Mouse (Mus musculus) adrenal gland, adult 8-10 months (tissue): Measurements from ENCODE around the gene 4930442H23Rik. TPM values are rescaled to one million over a fixed set of nuclear protein-coding genes. Genes with fewer than 3 reads are reported as not detected.
"Not testable (repeated sequence)": the region's sequence is repeated elsewhere in the genome, so short reads cannot be mapped to it uniquely, and the experiment has no call there.

Experiments
- DNase-seq: peaks from one replicate; pipeline ENCODE4 v3.0.0; 2022
- total RNA-seq, 4 experiments: library from RNA; stranded (reverse); gene quantifications; 2 replicates each; pipeline ENCODE4 v1.2.4; 2022

Gene 4930442H23Rik
- total RNA-seq, 4 experiments from 2014 or later = not detected

DNA sequence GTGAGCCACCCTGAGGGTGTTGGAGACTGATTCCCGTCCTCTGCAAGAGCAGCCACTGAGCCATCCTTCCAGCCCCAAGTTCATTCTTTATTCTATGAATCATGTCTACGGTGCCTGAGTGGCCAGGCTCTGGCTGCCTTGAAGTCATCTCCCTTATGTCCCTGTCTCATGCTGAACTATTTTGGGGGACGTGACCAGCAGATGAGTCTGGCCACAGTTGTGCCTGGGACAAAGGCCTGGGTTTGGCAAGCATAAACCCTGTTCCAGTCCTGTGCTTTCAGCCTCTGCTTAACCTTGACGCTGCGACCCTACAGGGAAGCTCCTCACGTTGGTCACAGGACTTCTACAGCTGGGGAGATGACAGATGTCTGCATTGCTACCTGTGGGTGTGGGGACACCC is 13.7 kb upstream of the 4930442H23Rik start:
- DNase-seq = no peak

DNA sequence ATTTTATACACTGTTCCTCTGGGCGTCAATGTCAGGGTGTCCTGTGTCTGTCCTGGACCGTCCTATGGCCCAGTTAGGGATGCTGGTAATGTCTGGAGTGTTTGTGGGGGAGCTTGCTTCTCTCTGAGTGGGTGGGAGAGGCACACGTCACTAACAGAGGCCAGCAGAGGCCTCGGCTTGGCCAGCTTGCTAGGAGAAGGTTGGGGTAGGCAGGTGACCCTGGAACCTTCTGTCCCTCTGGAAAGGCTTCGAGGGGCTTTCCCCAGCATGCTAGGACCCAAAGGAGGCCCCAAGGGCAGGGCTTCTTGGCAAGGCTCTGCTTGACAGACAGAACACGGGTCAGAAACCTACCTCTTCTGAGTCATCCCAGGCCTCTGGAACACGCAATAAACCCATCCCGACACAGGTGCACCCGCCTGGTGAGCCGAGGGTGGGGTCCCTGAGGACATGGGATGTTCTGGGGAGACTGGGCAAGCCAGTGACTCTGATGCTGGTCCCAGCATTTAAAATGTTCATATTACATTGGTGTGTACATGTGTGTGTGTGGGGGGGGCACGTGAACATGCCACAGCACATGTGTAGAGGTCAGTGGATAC is 12.9 kb upstream of the 4930442H23Rik start:
- no peak for DNase-seq

DNA sequence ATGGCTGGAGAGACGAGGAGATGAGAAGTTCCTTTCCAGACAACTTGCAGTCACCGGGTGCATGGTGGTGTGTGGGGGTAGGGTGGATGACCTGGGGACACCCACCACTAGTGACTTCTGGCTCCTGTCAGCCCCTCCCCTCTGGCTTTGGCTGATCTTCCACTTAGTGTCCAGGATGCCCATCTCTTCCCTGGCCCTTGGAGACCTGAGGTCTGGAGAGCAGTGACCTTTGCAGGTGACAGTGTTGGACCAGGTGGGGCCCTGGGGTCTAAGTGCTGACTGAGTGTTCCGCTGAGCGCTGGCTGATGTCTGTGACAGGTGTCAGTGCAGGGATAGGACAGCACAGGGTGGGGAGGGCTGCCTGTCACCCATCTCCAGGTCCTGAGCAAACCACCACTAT is 11.7 kb upstream of the 4930442H23Rik start:
- no peak for DNase-seq

DNA sequence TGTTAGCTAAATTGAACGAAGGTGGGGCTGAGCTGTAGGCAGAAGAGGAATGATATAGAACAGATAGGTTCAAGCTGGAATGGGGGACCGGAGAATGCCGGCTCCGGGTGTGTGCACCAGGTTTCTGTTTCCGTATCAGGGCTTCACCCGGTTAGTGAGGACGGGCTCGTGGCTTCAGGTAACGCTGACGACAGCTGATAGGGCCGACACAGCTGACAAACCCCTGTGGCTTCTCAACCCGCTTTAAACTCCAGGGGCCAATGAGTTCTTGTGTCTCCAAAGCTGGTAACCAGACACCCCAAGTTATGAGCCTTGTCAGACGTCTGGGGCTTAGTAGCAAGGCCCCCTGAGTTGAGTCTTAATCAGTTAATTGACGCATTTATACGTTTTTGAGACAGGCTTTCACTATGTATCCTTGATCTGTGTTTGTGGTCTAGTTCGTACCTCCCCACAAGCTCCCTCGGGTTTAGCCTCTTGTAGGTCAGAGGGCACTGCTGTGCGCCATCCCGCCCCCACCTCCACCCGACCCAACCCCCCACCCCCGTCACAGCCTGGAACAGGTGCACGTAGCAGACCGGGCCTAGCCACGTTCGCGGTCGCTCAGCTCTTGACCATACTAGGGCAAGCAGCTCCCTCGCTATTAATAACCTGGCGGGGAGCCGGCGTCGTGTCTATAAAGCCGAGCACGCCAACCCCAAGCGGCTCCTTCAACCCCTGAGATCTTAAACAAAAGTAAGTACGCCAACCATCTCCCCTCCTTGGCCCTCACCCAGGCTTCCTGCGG is 10.5 kb upstream of the 4930442H23Rik start:
- no peak for DNase-seq

DNA sequence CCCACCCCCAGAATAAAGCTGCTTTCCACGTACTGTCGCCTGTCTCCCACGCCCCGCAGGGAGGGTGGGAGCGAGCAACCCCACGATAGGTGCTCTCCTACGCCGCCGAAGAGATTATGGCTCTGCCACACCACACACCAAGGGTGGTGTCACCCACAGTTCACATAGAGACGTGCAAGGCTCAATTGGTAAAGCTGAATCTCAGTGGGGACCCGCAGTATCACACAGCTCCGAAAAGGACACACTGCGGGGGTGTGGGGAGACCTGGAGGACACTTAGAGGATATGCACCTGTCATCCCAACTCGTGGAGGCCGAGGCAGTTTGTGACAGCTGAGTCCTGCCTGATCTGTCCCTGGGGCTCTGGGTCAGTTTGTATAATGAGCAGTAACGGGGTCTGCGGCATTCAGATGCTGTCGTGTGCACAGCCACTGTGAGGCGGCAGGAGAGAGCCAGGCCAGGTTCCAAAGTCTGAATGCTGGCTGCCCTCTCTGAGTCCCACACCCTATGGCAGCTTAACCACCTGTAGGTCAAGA is 9.4 kb upstream of the 4930442H23Rik start:
- no peak for DNase-seq

DNA sequence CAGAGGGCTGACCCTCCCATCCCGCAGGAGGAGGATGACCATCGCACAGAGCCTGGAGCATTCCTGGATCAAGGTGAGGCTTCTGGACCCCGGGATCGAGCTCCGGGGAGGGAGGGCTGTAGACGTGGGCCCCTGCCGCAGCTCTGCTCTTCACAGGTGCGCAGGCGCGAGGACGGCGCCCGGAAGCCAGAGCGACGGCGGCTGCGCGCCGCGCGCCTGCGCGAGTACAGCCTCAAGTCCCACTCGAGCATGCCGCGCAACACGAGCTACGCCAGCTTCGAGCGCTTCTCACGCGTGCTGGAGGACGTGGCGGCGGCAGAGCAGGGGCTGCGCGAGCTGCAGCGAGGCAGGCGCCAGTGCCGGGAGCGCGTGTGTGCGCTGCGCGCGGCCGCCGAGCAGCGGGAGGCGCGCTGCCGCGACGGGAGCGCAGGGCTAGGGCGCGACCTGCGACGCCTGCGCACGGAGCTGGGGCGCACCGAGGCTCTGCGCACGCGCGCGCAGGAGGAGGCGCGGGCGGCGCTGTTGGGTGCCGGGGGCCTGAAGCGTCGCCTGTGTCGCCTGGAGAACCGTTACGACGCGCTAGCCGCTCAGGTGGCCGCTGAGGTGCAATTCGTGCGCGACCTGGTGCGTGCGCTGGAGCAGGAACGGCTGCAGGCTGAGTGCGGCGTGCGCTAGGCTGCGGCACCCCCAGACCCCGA is 8.8 kb upstream of the 4930442H23Rik start:
- peak; percentile 72 for DNase-seq

DNA sequence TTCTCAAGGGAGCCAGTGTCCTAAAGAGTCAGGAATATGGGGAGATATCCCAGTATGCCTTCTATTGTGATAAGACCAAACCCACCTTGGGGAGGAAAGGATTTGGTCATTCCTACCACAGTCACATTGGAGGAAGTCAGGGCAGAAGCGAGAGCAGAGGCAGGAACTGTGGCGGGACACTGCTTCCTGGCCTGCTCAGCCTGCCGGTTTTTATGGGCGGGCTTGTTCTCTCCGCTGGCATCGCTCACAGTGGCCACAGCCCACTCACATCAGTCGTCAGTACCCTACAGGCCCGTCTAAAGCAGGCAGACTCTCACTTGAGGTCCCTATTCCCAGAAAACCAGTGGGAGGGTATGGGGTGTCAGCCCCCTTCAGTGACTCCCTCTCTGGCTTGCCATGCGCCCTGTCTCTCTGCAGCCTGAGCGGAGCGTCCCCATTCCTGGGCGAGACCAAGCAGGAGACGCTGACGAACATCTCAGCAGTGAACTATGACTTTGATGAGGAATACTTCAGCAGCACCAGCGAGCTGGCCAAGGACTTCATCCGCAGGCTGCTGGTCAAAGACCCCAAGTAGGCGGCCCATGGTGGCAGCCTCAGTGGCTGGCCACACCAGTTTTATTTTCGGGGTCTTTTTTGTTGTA is 7.8 kb upstream of the 4930442H23Rik start:
- DNase-seq = no peak

DNA sequence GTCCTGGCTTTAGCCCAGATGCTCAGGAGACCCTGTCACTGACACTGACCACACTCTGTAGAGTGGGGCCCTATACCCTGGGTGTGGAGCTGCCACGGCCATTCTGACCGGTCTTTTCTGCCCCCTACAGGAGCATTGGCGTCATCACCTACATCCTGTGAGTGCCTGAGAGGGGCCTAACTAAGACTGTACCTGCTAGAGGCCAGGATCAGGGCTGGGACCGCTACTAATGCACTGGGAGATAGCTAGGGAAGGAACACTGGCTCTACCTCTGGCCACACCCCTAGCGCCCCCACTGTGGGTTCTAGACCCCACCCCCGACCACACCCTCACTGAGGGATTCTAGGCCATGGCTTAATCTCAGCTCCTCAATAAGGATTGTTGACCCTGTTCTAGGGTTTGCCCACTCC is 7.3 kb upstream of the 4930442H23Rik start:
- DNase-seq = no peak

DNA sequence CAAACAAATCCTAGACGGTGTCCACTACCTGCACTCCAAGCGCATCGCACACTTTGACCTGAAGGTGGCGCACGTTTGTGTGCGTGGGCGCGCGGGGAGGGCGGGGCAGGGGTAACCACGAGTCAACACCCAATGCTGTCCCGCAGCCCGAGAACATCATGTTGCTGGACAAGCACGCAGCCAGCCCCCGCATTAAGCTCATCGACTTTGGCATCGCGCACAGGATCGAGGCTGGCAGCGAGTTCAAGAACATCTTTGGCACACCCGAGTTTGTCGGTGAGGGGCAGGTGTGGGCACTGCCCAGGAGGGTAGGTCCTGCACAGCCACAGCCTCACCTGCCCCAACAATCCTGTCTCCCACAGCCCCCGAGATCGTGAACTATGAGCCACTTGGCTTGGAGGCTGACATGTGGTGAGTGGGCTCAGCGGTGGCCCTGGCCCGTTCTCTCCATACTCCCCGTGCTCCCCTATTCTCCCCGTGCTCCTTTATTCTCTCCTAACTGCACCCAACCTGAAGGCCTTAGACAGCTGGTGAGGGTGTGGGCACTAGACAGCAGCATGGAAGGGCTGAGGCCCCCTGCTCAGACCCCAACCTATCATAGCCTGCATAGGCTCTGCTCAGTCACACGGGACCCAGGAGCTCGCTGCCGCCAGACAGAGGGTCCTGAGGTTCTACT is 6.7 kb upstream of the 4930442H23Rik start:
- DNase-seq = no peak

DNA sequence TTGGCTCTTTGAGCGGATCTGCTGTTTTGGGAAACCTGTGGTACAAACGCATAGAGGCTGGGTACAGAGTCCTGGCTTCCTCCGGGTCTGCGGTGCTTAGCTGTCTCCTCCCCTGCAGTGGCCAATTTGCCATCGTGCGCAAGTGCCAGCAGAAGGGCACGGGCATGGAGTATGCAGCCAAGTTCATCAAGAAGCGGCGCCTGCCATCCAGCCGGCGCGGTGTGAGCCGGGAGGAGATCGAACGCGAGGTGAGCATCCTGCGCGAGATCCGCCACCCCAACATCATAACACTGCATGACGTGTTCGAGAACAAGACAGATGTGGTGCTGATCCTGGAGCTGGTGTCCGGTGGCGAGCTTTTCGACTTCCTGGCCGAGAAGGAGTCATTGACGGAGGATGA is 6.2 kb upstream of the 4930442H23Rik start:
- no peak for DNase-seq

DNA sequence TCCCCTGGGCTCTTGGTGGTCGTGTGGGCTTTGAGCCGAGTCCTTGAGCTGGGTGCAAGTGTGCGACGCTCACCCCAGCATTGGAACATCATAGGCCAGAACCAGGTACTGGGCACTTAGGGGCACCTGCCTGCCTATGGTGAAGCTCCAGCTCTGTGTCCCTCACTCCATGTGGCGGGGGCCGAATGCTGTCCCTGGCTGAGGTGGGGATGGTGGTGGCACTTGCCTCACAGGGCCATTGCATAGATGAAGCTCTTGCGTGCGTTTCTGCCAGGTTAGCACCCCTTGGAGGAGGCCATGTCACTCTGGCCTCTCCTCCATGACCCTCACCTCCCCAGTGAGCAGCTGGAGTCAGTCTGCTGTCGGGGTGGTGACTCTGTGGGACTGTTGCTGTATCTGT is 3.5 kb upstream of the 4930442H23Rik start:
- DNase-seq = no peak

DNA sequence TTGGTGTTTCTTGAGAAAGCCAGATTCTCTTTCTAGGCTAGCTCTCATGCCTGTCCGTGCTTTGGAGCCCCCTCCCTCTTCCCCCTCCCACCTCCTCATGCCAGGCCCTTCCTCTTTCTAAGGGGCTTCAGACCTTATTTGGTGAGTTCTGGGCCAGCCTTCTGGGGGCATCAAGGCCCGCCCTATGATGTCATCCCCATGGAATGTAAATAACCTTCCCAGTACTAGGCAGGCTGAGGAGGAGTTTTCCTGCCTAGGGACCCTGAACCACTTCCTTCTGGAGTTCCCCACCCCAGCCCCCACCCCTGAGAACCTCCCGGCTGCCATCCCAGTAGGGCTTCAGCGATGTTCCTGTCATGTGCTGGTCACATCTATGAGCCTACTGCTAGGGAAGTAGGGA is 1.1 kb upstream of the 4930442H23Rik start:
- no peak for DNase-seq

DNA sequence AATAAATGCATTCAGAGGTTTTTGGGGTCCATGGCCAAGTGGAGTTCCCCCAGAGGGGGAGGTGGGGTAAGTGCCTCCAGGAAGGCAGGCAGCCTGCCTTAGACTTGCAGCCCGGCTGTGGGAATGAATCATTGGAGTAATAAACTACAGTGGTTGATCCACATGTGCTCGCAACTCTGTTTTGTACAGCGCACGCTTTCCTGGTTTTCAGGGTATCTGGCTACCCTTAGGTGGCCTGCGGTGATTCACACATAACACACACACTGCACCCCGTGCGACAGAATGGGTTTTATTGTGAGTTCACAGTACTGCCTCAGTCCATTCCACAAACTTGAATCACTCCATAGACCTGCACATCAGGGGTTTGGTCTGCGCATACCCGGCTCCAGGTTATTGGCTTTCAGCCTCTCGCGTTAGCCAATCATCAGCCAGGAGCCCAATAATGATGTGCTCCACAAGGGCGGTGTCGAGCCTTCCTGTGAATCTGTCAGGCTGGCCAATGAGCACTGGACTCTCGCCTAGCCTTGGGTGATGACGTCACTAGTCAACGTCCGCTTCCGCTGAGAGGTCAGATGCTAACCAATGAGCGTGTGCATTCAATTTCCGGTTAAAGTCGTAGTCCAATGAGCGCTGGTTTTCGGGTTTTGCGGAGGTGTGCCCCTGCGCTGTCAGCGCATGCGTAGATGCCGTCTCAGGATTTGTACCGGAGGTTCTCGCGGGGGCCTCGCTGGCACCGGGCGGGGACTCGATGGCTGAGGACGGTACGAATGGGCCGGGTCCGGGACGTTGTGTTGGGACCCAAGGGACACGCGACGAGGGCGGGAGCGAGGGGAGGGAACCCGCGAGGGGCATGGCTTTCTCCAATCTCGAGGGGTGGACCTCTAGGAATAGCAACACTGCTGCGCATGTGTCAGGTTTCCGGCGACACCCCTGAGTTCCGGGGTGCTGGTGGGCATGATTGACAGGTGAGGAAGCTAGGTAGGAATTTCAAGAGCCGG is 1.0 kb downstream of the 4930442H23Rik start, which contains the start of gene Dapk3:
Gene Dapk3, plus strand, starts transcription at position 670 of the 998 bp plus-strand sequence.
- DNase-seq = peak; percentile 98

DNA sequence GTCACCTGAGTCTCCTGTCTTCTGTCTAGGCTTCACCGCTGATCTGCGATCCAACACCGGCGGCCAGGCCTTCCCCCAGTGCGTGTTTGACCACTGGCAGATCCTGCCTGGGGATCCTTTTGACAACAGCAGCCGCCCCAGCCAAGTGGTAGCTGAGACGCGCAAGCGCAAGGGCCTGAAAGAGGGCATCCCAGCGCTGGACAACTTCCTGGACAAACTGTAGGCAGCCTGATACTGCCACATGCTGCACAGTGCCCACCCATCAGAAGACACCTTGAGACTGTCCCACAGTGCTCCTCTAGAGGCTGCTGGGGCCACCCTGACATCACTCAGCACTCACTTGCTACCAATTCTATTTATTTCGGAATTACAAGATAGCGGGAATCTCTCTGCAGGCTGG is 1.8 kb downstream of the 4930442H23Rik start:
- not testable (repeated sequence) for DNase-seq

DNA sequence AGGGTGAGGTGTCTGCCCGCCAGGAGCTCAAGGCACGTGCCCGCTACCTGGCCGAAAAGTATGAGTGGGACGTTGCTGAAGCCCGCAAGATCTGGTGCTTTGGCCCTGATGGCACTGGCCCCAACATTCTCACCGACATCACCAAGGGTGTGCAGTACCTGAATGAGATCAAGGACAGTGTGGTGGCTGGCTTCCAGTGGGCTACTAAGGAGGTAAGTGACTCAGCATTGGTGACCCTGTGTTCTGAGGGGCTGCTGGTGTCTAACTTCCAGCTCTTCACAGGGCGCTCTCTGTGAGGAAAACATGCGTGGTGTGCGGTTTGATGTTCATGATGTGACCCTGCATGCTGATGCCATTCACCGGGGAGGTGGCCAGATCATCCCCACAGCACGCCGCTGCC is 2.7 kb downstream of the 4930442H23Rik start:
- DNase-seq = no peak

DNA sequence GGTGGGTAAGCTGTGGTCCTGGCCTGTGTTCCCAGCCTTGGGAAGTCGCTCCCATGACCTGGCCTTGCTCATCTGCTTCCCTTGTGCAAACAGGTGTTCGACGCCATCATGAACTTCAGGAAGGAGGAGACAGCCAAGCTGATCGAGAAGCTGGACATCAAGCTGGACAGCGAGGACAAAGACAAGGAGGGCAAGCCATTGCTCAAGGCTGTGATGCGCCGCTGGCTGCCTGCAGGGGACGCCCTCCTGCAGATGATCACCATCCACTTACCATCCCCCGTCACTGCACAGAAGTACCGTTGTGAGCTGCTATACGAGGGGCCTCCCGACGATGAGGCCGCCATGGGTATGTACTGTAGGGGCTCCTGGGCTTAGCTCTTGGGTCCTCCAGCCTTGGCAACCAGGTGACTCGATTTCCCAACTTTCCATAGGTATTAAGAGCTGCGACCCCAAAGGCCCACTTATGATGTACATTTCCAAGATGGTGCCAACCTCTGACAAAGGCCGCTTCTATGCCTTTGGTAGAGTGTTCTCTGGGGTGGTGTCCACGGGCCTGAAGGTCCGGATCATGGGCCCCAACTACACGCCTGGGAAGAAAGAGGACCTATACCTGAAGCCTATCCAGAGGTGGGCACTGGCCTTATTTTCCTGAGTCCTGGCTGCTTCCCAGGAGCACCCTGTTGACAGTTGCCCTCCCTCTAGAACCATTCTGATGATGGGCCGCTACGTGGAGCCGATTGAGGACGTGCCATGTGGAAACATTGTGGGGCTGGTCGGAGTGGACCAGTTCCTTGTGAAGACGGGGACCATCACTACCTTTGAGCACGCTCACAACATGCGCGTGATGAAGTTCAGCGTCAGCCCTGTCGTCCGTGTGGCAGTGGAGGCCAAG is 4.0 kb downstream of the 4930442H23Rik start:
- DNase-seq = no peak

DNA sequence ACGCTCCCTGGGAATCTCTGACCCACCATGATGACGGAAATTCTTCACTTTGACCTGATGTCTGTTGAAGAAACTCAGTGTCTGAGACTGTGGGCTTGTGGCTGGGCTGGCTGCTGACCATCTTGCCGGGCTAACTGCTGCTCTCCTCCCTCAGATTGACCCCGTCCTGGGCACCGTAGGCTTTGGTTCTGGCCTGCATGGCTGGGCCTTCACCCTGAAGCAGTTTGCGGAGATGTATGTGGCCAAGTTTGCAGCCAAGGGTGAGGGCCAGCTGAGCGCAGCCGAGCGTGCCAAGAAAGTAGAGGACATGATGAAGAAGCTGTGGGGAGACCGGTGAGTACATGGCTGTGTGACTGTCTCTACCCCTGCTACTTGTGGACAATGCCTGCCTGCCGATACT is 4.7 kb downstream of the 4930442H23Rik start:
- no peak for DNase-seq

DNA sequence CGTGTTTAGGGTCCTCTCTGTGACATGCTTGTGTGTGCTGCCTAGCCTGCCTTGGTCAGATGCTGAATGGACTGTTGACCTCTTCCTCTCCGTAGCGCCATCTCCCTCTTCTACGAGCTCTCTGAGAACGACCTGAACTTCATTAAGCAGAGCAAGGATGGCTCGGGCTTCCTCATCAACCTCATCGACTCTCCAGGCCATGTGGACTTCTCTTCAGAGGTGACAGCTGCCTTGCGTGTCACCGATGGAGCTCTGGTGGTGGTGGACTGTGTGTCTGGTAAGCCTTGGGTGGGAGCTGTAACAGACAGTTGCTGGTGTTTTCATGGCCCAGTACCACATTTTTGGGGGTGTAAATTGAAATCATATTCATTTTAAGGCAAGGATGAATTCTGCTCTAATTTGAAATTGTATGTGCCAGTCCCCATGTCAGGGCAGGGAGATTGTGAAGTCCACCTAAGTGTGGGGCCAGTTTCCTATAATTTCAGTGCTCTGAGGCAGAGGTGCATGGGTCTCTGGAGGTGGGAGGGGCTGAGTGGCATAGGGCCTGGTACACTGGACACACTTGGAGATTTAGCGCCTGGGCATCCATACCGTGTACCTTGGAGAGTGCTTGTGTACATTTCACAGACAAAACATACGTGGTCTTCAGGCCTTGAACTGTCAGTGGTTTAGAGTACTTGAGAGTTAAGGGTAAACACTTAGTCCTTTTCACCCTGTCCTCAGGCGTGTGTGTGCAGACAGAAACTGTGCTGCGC is 5.5 kb downstream of the 4930442H23Rik start:
- DNase-seq = no peak

DNA sequence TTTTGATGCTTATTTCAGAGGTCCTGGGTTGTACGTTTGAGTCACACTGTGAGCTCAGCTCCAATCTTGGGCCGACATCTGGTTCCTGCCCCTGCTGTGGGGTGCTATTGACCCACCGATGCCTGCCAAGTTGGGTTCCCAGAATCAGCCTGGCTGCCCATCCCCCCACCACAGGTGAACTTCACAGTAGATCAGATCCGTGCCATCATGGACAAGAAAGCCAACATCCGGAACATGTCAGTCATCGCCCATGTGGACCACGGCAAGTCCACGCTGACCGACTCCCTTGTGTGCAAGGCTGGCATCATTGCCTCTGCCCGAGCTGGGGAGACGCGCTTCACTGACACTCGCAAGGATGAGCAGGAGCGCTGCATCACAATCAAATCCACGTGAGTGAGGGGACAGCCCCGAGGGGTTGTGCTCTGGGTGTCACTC is 6.1 kb downstream of the 4930442H23Rik start:
- no peak for DNase-seq
